Mouse (Mus musculus) cortical plate, adult 2 months (tissue): ENCODE data around the gene Grin2d.

Experiments
- CTCF ChIP-seq: fragments of 200-500 bp; IDR thresholded peaks from 2 replicates; pipeline ENCODE4 v1.5.1; 2011; ENCODE audit warnings: mild to moderate bottlenecking, control low read depth, low read length; ENCODE audit not compliant: insufficient read depth; ENCODE audit errors: extremely low read depth
- POLR2A ChIP-seq: fragments of 200-500 bp; IDR thresholded peaks from 2 replicates; pipeline ENCODE4 v1.6.1; 2011; ENCODE audit warnings: mild to moderate bottlenecking, low read length, control low read depth; ENCODE audit not compliant: insufficient read depth; ENCODE audit errors: extremely low read depth

DNA sequence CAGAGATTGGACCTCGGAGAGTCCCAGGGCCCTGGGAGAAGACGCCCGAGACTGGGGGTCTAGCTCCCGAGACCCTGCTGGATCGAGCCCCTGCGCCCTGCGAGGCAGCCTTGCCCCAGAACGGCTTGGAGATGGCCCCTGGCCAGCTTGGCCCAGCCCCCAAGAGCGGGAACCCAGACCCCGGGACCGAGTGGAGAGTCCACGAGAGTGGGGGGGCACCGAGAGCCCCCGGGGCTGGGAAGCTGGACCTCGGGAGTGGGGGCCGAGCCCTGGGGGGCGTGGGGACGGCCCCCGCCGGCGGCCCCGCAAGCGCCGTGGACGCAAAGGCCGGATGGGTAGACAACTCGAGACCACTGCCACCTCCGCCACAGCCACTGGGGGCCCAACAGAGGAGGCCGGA lies 83.2 kb downstream of the Grin2d start:
- no peak for TF ChIP-seq POLR2A
- no peak for TF ChIP-seq CTCF
